Mouse (Mus musculus) megakaryocyte-erythroid progenitor cell, adult 5-6 weeks (primary cell): ENCODE measurements at regions not wholly inside any gene's neighbourhood (a gene's known extent, or its start where the extent isn't known, plus 50 kb on each side); places are given as distances from the start of the nearest gene placed in this dataset.

ENCODE experiments used
- ATAC-seq: replicated peaks from 2 replicates; pipeline ENCODE4 v1.8.0; 2016; ENCODE audit warnings: mild to moderate bottlenecking, inconsistent platforms; ENCODE audit not compliant: severe bottlenecking, poor library complexity, low FRiP score, low TSS enrichment

DNA sequence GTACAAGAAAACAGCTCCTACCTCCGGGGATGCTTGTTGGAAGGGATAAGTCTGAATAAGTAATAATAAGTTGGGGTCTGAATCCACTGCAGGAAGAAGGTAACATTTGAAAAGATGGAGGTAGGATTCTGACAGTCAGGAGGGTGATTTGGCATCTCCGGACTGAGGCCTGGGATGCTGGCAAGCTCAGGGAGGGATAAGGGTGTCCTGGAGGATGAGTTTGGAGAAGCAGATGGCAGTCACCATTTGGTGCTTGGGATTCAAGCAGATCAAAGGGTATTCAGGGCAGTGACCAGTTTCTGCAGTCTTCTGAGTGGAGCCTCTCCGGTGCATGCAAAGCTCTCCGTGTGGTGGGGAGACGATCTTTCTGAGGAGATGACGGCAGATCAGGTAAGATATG lies 62.9 kb upstream of the Gm2310 start:
- no peak for ATAC-seq

DNA sequence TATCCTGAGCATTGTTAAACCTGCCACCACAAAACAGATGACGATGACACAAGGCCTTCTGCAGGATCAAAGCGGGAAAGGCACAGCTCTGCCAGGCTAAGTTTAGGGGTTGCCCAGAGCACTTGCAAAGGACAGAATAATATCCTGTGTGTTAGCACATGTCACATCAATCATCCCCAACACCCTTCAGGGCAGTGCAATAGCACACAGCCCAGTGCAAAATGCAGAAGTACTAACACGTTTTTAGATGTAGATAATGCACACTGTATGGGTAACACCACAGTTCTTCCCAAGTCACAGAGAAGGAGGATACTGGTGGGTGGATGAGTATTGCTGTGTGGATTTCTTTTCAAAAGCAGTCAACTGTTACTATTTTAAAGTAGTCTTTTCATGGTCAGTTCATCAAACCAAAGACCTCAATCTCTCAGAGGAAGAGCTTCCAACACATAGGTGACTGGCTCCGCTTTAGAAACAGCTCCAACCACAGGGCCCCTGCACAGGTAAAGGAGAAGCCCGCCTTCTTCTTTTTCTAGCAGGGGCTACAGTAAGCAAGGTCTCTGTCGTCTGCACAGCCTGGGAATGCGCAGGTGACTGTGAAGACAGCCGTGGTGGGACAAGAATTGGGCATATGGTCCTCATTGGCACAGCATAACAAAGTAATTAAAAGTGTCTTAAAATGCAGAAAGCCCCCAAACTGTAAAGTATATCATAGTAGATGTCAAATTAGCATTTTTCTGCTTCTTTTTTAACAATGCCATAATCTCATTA lies 61.6 kb upstream of the Gm2310 start:
- peak; percentile 34 for ATAC-seq

DNA sequence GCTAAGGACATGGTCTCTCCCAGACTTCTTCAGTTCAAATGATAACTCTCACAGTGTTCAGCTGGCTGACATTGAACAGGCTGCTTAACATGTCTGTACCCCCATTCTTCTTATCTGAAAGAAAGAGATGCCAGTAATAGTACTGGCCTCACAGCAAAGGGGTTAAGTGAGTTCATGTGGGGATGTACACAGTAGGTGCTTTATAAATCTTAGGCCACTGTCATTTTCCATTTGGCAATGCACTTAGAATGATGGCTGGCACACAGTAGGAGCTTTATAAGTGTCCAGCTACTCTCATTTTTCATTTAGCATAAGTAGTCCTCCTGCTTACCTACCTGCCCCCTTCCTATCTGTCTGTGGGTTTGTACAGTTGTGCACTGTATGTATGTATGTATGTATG lies 60.3 kb upstream of the Gm2310 start:
- ATAC-seq, result no peak

DNA sequence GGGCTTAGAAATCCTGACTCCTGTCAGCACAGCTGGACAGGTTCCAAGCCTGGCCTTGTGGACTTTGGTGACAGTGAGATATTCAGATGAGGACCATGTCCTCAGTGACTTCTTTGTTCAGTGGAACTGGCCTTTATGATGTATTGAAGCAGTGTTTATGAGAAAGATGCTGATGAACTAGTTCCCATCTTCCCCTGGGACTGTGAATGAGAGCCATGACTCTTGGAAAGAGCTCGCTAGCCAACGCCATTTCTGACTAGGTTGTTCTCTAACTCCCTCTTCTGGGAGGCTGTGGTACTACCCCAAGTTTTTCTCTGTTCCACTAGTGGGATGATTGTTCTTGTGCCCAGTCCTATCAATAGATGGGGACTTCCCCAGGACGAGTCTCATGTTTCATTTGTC lies 57.7 kb upstream of the Gm2310 start:
- ATAC-seq, result peak; percentile 94

DNA sequence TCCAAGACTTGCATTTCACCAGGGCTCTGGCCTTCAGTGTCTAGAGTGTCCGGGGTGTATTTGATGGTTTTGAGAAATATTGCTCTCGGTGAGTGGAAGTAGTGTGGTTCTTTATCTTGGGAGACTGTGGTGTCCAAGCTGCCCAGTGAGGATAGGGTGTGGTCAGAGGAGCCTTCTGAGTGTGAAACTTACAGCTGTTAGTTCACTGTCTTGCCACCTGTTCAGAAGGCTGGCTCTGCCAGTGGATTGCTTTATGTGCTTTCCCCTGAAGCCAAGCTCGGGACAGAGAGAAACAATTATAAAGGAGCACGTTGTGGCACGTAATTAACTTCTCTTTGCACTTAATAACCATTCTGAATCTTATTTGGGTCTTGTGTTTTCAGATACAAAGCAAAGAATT lies 57.2 kb upstream of the Gm2310 start:
- no peak for ATAC-seq

DNA sequence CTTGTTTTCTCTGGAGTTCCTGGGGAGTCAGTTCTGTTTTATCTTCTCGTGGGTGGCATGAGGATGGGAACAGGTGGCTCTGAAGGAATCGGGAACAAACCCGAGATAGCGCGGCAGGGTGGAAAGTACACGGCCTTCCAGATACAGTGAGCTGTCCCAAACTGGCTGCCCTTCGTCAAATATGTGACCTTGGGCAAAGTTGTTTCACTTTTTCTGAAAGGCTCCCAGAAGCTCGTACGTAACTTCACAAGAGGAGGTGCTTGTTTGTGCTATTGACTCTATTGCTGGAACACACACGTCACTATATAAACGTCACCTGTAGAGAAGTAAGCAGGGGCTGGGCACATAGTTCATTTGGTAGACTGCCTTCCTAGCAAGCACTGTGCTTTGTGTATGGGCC lies 49.9 kb upstream of the Gm2310 start:
- ATAC-seq, result peak; percentile 28; the same call in 1 of the 2 replicates
